Mouse (Mus musculus): ENCODE results near the gene Rab31.

The Rab31 gene

GRCm38 (mm10) chr17:65613463-65614412 is 158.8 kb downstream of the Rab31 start, which contains the start of gene Vapa:
Gene Vapa (minus strand): TSS chr17:65613555.
- DNase-seq: peak; percentile 98 to 99

- DNase-seq: no peak
Measured at GRCm38 (mm10) chr17:65613142-65613462, 159.4 kb downstream of the Rab31 start.

- peak; percentile 26 to 34 for DNase-seq
Measured at GRCm38 (mm10) chr17:65612391-65613141, 160.0 kb downstream of the Rab31 start.

- DNase-seq: no peak
Measured at GRCm38 (mm10) chr17:65611721-65612120, 160.8 kb downstream of the Rab31 start.

DNA sequence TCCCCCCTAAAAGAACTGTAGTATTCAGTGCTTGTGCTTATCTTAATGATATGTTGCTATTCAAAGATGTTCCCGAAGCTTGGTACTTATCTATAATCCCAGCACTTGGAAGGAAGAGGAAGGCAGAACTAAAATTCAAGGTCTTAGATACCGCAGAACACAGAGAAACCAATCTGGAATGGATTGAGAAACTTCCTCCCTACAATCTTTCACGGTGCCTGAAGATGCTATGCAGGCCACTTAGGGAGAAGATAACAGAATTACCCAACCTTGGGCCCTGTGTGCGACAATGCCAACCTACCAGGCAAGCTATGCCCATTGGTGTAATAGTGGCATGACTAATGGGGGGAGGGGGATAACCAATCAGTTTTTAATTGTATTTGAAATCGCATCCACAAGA is 163.8 kb downstream of the Rab31 start:
- no peak for DNase-seq

DNA sequence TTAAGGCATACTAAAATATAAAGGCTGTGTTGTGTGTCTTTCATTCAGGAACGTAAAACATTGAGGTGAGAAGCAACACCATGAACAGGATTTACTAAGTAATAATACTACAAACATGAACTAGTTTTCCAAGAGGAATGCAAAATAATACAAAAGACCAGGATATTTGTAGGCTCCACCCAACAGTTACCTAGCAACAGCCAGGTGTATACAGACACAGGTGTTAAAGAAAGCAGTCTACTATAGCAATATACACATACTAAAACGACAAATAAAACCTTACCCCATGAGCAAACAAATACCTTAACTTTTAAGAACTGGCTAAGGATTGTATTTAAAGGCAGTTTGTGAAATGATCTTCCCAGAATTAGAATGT is 164.3 kb downstream of the Rab31 start:
- no peak for DNase-seq

DNA sequence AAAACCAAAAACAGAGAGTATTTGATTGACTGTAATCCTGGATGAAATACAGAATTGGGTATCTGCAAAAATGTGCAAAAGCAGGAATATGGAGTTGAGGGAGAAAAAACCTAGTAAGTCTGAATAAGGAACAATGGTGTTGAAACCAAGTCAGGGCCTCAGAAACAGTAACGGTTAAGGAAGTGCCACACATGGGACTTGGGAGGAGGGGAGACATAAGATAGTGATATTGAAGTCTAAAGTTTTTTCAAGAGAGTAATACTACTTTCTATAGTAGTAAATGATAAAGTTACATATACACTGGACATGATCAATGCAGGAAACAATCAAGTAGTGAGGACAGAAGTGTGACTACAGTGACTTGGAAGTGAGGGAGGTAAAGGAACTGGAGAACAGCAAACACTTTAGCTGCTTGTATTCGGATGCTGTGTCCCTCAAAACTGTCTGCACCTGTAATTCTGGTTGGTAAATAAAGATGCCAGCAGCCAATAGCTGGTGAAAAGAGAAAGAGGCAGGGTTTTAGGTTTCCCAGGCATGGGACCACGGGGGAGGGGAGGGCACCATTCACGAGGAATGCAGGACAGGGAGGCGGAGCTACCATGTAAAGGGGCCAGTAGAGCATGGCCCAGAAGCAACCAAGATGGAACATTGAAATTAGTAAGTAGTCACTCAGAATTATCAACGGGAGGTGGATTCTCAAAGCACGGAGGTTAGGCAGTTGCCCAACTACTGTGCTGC is 164.8 kb downstream of the Rab31 start:
- peak; percentile 42 to 58 for DNase-seq

DNA sequence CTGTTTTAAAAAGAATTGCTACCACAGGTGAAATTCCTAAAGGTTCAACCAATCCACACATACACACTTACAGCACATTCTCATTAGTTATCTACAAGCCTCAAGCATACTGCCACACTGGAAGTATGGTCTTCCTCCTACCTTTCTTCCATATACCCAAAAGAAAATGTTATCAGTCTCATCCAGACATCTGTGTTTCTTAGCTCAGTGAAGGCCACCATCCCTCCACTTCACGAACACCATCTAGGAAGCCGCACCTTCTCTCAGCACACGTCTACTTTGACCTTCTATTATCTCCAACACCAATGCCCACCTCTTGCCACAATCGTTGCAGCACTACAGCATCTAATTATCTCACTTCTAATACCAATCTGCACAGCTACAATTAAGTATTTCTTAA is 166.5 kb downstream of the Rab31 start:
- no peak for DNase-seq

GRCm38 (mm10) chr17:65604892-65605291 is 167.7 kb downstream of the Rab31 start:
- no peak for DNase-seq

GRCm38 (mm10) chr17:65604315-65604714 is 168.2 kb downstream of the Rab31 start:
- no peak for DNase-seq

Data from lung, adult 18-20 months (tissue).